Mouse (Mus musculus) liver, postnatal 0 days (tissue): ENCODE results near the gene Rnf111. TPM values are rescaled to one million over a fixed set of nuclear protein-coding genes. Genes with fewer than 3 reads are reported as not detected.
"Not testable (repeated sequence)": the region's sequence is repeated elsewhere in the genome, so short reads cannot be mapped to it uniquely, and the experiment has no call there.

Source experiments
- ATAC-seq: fragments of 200-750 bp; cut with Nextera tagmentation; 2 replicates; pipeline ENCODE4 v1.8.0; 2017; ENCODE audit warnings: mild to moderate bottlenecking, moderate library complexity
- DNase-seq: peaks from one replicate; pipeline ENCODE4 v3.0.0-alpha.2; 2016
- H3K27ac ChIP-seq: fragments of 300-500 bp; sonication (generic); 2 replicates; pipeline ENCODE4 v1.5.1; 2014; ENCODE audit warnings: antibody characterized with exemption, moderate library complexity, mild to moderate bottlenecking, low read depth
- H3K27me3 ChIP-seq: fragments of 300-500 bp; sonication (generic); 2 replicates; pipeline ENCODE4 v1.6.1; 2014; ENCODE audit warnings: low read length, control low read depth, mixed read lengths; ENCODE audit not compliant: insufficient read depth
- H3K36me3 ChIP-seq: fragments of 300-500 bp; sonication (generic); replicated peaks from 2 replicates; pipeline ENCODE4 v1.6.1; 2014; ENCODE audit warnings: mild to moderate bottlenecking, control low read depth, low read length, moderate library complexity, mixed read lengths; ENCODE audit not compliant: insufficient read depth
- H3K4me1 ChIP-seq: fragments of 300-500 bp; sonication (generic); 2 replicates; pipeline ENCODE4 v1.6.1; 2014; ENCODE audit warnings: antibody characterized with exemption, mild to moderate bottlenecking, control low read depth; ENCODE audit not compliant: insufficient read depth
- H3K4me2 ChIP-seq: fragments of 300-500 bp; sonication (generic); 2 replicates; pipeline ENCODE4 v1.6.1; 2014; ENCODE audit warnings: low read depth, mild to moderate bottlenecking, low read length, moderate library complexity, mixed read lengths
- H3K4me3 ChIP-seq: fragments of 300-500 bp; sonication (generic); 2 replicates; pipeline ENCODE4 v1.5.1; 2014; ENCODE audit warnings: low read depth, low read length
- H3K9ac ChIP-seq: fragments of 300-500 bp; sonication (generic); replicated peaks from 2 replicates; pipeline ENCODE4 v1.6.1; 2014; ENCODE audit warnings: mild to moderate bottlenecking, moderate library complexity
- H3K9me3 ChIP-seq: fragments of 300-500 bp; sonication (generic); 2 replicates; pipeline ENCODE4 v1.6.1; 2016; ENCODE audit warnings: mild to moderate bottlenecking, control low read depth, low read length, mixed read lengths
- CTCF ChIP-seq: sonication (generic); IDR thresholded peaks from 2 replicates; pipeline ENCODE4 v1.5.1; 2016; ENCODE audit warnings: antibody characterized with exemption, low read depth
- EP300 ChIP-seq: IDR thresholded peaks from 2 replicates; pipeline ENCODE4 v1.6.1; 2016; ENCODE audit warnings: antibody characterized with exemption, low read depth, mild to moderate bottlenecking
- WGBS: fragments of 180-500 bp; shearing (Covaris S2); extraction: QIAGEN DNeasy Blood & Tissue Kit; methylation state at CpG from one replicate; pipeline ENCODE4 v1.1.7; 2014; ENCODE audit not compliant: insufficient replicate concordance; 5-methylcytosine and 5-hydroxymethylcytosine counted together
- polyA plus RNA-seq: library from polyadenylated mRNA; unstranded; fragments of >200 nt; fragmentation: Nextera tagmentation; extraction: Ambion mirVana; gene quantifications from 2 replicates; pipeline ENCODE4 v1.2.1, GENCODE M21; 2015

Rnf111 gene
- 7.2 TPM in 2 replicates for polyA plus RNA-seq

DNA sequence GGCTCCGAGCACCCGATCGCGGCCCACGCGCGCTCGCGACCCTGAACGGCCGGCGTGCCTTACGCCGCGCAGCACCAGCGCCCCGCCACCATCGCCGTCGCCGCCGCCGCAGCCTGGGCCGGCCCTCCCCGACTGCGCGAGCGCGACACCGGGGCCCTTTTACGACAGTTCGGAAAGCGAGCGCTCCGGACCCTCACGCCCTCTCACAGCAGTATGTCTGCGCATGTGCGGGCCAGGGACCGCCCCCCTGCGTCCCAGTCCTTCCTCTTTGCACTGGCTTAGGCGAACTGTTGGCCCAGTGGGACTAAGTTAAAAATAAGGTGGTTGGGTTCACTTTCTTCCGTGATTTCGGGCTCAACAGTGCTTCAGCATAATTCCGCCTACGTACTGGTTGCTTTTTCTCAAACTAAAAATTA, at the start of gene Rnf111:
Gene Rnf111, minus strand, starts transcription at position 100 of the 416 bp plus-strand sequence.
- ATAC-seq (peak; percentile 97), DNase-seq (peak; percentile 98)
- no peak for TF ChIP-seq EP300
- TF ChIP-seq CTCF, result no peak
- H3K27ac ChIP-seq, result peak within 1 kb of the TSS; percentile 100
- peak within 1 kb of the TSS; percentile 96 for H3K4me3 ChIP-seq
- peak within 1 kb of the TSS; percentile 98 for H3K9ac ChIP-seq
- H3K36me3 ChIP-seq, result peaks cover 5% of the 10 kb centered on the region
- H3K27me3 ChIP-seq, result no peaks in the 10 kb centered on the region
- 3% methylated on average over 45 of the region's 45 CpGs for WGBS
- peaks cover 6% of the 10 kb centered on the region; the same call in 1 of the 2 replicates for H3K4me1 ChIP-seq
- H3K9me3 ChIP-seq, result no peaks in the 10 kb centered on the region
- peak within 1 kb of the TSS; percentile 76 for H3K4me2 ChIP-seq

DNA sequence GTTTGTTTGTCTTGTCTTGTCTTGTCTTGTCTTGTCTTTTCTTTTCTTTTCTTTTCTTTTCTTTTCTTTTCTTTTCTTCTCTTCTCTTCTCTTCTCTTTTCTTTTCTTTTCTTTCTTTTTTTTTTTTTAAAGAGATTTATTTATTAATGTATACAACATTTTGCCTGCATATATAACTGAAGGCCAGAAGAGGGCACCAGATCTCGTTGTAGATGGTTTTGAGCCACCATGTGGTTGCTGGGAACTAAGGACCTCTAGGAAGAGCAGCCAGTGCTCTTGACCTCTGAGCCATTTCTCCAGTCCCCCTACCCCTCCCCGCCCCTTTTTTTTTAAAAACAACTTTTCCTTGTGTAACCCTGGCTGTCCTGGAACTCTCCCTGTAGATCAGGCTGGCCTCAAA, 48.7 kb upstream of the Rnf111 start:
- TF ChIP-seq CTCF, result peak; percentile 27; the same call in 1 of the 2 replicates
- not testable (repeated sequence) for H3K27me3 ChIP-seq, H3K4me2 ChIP-seq, H3K9me3 ChIP-seq, H3K9ac ChIP-seq, H3K27ac ChIP-seq, H3K4me3 ChIP-seq, H3K4me1 ChIP-seq, DNase-seq, ATAC-seq
- 90% methylated on average over 2 of the region's 2 CpGs for WGBS
- peaks cover 15% of the 10 kb centered on the region; the same call in 1 of the 2 replicates for H3K36me3 ChIP-seq

GRCm38 (mm10) chr9:70551524-70551923, 48.0 kb upstream of the Rnf111 start:
- peaks cover 15% of the 10 kb centered on the region; the same call in 1 of the 2 replicates for H3K36me3 ChIP-seq
- ATAC-seq (no peak), DNase-seq (no peak)
- WGBS, result 96% methylated on average over 1 of the region's 1 CpGs
- H3K27me3 ChIP-seq, result no peaks in the 10 kb centered on the region
- no peaks in the 10 kb centered on the region; the same call in 1 of the 2 replicates for H3K9me3 ChIP-seq
- H3K4me3 ChIP-seq, result no peak overlapping the region
- H3K4me2 ChIP-seq, result no peak overlapping the region
- no peak overlapping the region for H3K27ac ChIP-seq
- no peaks in the 10 kb centered on the region for H3K4me1 ChIP-seq
- no peak overlapping the region for H3K9ac ChIP-seq
- TF ChIP-seq EP300, result no peak
- no peak for TF ChIP-seq CTCF

GRCm38 (mm10) chr9:70548304-70548703, 44.8 kb upstream of the Rnf111 start:
- no peak overlapping the region for H3K27ac ChIP-seq
- no peak overlapping the region for H3K4me3 ChIP-seq
- no peaks in the 10 kb centered on the region for H3K27me3 ChIP-seq
- no peaks in the 10 kb centered on the region; the same call in 1 of the 2 replicates for H3K9me3 ChIP-seq
- H3K4me2 ChIP-seq, result no peak overlapping the region
- WGBS, result 79% methylated on average over 4 of the region's 4 CpGs
- no peak for TF ChIP-seq EP300
- TF ChIP-seq CTCF, result no peak
- DNase-seq (no peak), ATAC-seq (no peak)
- H3K4me1 ChIP-seq, result peaks cover 4% of the 10 kb centered on the region
- no peak overlapping the region for H3K9ac ChIP-seq
- H3K36me3 ChIP-seq, result peaks cover 13% of the 10 kb centered on the region; the same call in 1 of the 2 replicates

DNA sequence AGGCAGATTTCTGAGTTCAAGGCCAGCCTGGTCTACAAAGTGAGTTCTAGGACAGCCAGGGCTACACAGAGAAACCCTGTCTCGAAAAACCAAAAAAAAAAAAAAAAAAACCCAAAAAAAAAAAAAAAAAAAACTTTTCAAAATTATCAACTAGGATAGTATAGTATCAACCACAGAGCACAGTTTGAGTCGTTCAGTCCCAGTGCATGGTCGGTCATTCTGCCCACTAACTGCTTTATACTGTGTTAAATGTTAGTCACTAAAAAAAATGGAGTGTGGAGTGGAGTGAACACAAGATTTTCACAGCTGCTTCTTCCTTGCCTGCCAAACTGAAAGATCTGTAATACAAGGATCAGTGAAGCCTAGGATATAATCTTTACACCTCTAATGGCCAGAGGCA, 43.1 kb upstream of the Rnf111 start:
- not testable (repeated sequence) for H3K9ac ChIP-seq, H3K27me3 ChIP-seq, H3K4me2 ChIP-seq, H3K4me3 ChIP-seq, ATAC-seq, DNase-seq, H3K4me1 ChIP-seq, H3K27ac ChIP-seq, H3K36me3 ChIP-seq, H3K9me3 ChIP-seq
- WGBS, result 65% methylated on average over 2 of the region's 3 CpGs

- 64% methylated on average over 1 of the region's 1 CpGs for WGBS
- no peak for TF ChIP-seq CTCF
- TF ChIP-seq EP300, result no peak
- no peak overlapping the region for H3K4me2 ChIP-seq
These were observed 41.3 kb upstream of the Rnf111 start for GRCm38 (mm10) chr9:70544831-70545230.

More at GRCm38 (mm10) chr9:70544831-70545230, 41.3 kb upstream of the Rnf111 start:
- Histone ChIP-seq H3K27ac (no peak overlapping the region), H3K27me3 (no peaks in the 10 kb centered on the region), H3K9ac (no peak overlapping the region), H3K4me1 (peaks cover 10% of the 10 kb centered on the region), H3K9me3 (no peaks in the 10 kb centered on the region), H3K36me3 (peaks cover 5% of the 10 kb centered on the region; the same call in 1 of the 2 replicates), H3K4me3 (no peak overlapping the region)
- no peak for ATAC-seq
- no peak for DNase-seq
